Mouse (Mus musculus): ENCODE measurements around the gene Ceacam20.

GRCm38 (mm10) chr7:19937229-19937821 lies 27.9 kb upstream of the Ceacam20 start:
- TF ChIP-seq CTCF (IDR thresholded peaks at IDR 0.05; ENCODE audit: extremely low read depth, insufficient read depth, low read length) (no peak), POLR2A (IDR thresholded peaks at IDR 0.05; ENCODE audit: extremely low read depth, insufficient read depth, low read length) (no peak)
